Mouse (Mus musculus): ENCODE measurements around the gene Dhtkd1.
"Not testable (repeated sequence)": the region's sequence is repeated elsewhere in the genome, so short reads cannot be mapped to it uniquely, and the experiment has no call there.

Gene Dhtkd1

DNA sequence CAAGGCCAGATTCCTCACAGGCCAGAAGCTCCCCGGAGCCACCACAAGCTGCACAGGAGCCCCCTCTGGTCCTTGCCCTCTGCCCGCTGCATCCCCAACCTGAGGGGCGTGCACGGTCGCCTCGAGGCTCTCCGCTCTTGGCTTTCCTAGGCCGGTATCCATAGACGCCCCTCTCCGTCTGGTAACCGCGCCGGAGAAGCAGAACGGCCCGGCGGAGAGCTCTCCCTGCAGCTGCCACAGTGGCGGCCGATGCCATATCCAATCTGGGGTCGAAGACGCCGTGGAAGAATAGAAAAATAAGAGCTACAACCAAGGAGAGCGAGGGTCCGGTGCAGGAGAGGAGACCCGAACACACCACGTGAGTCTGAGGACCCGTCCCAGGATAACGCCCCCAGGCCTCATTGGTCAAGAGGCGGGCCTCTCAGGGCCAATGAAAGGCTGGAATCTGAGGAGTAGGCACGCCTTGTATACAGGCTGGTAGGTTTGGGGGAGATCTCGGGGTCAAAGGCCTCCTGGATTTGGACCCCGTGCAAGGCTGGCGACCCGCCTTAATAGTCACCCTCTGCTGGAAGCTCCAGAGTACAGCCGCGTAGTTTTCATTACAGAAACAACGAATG, at the start of gene Dhtkd1:
TSS of gene Dhtkd1 (minus strand) at position 377 of the 617 bp plus-strand sequence.
- DNase-seq: peak; percentile 87 to 88

DNA sequence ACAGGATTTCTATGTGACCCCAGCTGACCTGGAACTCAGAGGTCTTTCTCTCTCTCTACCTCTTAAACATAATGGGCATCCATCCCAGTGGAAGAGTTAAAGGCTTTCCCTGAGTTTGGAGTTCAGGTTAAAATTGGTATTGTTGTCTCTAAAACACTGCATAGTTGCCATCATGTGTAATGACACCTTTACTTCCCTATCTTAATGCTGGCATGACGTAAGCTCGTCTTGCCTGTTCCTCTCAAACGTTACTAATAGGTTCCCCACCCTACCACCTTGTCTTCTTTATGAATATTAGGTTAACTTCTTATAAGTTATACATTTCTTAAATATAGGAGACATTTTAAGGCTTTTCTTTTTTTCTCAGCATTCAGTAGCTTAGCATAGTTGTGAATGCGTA, 34.9 kb upstream of the Dhtkd1 start:
- DNase-seq: no peak

DNA sequence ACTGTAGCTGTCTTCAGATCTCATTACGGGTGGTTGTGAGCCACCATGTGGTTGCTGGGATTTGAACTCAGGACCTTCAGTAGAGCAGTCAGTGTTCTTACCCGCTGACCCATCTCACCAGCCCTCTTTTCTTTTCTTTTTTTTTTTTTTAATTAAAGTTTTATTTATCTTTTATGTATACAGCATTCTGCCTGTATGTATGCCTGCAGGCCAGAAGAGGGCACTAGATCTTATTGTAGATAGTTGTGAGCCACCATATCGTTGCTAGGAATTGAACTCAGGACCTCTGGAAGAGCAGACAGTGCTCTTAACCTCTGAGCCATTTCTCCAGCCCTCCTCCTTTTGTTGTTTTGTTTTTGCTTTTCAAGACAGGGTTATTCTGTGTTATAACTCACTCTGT, 28.0 kb upstream of the Dhtkd1 start:
- not testable (repeated sequence) for DNase-seq

DNA sequence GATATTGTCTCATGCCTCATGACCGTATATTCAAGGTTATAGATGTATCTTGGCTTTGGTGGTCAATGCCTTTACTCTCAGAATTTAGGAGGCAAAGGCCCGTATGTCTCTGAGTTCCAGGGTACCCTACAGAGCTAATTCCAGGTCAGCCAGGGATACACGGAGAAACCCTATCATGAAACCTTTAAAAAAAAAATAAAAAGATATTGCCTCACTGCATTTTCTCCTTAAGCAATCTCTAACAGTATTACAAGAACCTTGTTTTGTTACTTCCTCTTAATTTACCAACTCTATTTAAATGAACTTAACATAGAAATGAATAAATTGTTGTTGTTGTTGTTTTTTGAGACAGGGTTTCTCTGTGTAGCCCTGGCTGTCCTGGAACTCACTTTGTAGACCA, 23.4 kb upstream of the Dhtkd1 start:
- DNase-seq: no peak

DNA sequence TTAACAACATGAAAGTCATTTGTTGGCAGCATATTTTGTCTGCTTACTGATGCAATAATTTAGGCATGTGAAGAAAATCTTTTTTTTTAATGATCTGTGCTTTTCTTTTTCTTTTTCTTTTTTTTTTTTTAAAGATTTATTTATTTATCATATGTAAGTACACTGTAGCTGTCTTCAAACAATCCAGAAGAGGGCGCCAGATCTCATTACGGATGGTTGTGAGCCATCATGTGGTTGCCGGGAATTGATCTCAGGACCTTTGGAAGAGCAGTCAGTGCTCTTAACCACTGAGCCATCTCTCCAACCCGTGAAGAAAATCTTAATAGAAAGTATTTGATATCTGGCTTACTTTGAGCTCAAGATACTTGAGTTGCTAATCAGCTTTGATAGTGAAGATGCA, 21.1 kb upstream of the Dhtkd1 start:
- not testable (repeated sequence) for DNase-seq

DNA sequence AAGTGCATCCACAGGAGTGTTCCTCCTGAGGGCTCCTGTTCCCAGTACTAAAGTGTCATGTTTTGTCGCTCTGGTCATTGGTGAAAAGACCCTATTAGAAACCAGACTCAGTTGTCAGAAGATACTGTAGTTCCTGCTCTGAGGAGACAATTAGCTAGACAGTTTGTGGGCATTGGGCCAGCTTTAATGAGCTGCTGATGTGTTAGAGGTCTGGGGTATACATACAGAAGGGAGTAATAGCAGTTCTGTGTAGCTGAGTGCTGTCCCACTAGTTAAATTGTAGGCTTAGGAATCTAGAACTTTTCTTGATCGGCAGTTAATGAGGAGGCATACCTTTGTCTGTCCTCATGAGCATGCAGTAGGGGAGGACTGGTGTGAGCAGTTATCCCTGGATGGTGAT, 19.7 kb upstream of the Dhtkd1 start:
- no peak for DNase-seq

DNA sequence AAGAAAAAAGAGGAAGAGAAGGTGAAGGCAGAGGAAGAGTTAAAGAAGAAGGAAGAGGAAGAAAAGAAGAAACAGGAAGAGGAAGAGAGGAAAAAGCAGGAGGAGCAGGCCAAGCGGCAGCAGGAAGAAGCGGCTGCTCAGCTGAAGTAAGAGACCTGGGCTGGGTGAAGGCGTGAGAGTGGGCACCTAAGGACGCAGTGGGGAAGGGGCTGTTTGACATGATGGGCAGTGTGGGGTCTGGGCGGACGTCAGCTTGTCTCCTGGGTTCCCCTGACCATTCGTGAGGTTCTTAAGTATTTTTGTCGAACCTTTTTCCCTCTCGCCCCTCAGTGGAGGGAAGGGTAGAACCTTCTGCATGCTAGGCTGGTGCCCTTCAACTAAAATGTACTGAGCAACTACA, 15.1 kb upstream of the Dhtkd1 start:
- DNase-seq: no peak

DNA sequence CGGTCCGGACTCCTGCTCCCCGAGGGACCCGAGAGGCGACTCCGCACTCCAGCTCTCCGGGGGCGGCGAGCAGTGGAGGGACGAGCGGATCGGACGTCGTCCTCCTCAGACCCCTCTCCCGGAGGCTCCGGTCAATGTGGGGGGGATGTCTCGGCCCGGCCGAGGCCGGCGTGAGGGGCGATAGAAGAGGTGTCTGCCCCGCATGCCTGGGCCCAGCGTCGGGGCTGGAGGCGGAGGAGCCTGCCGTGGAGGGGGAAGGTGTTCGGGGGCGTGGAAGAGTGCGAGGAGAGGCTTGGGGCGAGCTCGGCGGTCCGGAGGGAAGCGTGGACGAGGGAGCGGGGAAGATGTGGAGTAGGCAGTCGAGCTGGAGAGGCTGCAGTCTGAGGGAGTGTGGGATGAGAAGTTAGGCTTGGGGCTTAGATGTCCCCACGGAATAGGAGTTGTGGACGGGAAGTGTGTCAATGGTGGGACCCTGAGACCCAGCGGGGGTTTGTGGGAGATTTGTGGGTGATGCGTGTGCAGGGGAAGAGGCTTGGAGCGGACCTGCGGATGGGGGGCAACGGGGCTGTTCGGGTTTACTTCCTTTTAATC, 9.1 kb upstream of the Dhtkd1 start:
- DNase-seq: no peak

DNA sequence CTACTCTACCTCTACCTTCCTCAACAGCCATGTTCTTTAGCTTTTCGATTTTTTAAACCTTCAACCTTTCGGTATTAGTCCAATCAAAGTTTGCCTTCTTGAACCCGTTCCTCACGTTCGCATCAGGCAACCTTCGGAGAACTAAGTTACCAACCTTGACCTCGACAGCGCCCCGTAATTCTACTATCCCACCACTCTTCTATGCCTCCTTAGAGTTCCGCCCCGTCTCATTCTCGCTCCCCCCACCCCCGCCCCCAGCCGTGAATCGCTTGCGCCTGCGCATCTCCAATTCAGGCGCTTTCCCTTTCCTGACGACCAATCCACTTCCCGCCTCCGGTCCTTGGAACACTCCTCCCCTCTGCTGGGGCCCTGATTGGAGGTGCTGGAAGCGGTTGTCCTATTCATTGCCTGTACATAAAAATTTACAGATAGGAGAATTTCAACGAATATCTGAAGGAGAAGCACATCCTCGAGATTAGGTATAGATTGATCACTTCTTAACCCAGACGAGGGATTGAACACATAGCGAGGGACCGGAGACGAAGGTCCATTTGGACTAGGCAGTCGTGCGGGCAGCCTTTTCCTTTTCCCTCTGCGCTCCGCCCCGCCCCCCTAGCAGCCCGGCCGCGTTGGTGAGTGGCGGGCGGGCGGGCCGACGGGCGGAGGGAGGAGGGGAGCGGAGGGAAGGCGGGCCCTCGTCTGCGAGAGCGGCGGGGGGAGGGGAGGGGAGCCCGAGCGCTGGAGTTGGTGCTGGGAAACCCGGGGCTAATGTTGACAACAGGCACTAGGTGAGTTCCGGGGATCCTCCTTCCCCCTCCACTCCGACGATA, 8.4 kb upstream of the Dhtkd1 start, which contains the start of gene Upf2:
TSS of gene Upf2 (plus strand) at position 704 of the 830 bp plus-strand sequence.
- peak; percentile 94 to 97 for DNase-seq

DNA sequence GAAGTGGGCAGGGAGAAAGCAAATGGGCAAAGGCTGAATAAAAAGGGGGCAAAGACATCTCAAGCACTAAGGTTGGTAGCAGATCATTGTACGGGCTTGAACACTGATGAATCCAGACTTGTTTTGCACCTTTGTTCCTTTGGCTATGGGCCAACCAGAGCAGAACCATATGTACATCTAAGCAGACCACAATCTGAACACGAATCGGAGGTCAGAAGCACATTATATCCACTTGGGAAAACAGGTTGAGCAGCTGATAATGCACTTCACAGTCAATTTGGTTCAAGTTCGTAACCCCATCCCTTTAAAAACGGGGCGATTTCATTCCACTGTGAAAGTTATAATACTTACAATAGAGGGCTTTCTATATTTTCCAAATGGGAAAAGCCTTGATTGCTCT, 7.7 kb upstream of the Dhtkd1 start:
- DNase-seq: peak; percentile 48

DNA sequence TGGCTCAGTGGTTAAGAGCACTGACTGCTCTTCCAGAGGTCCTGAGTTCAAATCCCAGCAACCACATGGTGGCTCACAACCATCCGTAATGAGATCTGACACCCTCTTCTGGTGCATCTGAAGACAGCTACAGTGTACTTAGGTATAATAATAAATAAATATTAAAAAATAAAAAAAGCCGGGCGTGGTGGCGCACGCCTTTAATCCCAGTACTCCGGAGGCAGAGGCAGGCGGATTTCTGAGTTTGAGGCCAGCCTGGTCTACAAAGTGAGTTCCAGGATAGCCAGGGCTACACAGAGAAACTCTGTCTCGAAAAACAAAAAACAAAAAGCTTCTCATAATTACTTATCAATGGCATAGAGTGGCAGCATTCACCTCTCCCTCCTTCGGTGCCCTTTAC, 7.2 kb upstream of the Dhtkd1 start:
- DNase-seq: not testable (repeated sequence)

DNA sequence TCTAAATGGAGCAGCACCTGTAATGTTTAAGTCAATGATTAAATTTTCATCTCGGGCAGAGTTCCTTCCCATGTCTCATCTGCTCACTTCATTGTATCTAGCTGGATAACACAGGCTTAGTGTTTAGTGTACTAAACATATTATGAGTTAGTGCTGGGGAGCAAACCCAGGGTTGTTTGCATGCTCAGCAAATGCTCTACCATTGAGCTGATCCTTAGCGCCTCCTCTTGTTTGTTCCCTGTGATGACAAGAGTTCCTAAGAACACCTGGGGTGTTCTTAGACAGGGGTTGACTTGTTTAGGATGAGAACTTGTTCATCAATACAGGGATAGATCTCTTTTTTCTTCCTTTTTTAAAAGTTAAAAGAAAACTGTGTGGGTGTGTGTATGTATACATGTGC, 6.4 kb upstream of the Dhtkd1 start:
- DNase-seq: no peak

DNA sequence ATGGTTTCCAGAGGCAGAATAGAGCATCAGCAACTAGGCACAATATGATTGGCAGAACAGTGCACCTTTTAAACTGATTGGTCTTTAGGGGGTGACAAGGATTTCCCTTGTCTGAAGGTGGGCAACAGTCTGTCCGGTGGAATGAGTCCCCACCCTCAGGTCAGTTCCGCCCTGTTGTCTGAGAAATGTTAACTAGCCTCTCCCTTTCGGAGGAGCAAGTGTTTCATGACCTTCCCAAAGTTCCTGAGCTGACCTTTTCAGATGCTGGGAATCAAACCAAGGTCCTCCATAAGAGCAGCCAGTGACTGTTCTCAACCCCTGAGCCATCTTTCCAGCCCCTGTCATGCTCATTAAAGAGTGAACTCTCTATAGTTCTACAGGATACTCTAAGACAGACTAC, 4.3 kb upstream of the Dhtkd1 start:
- DNase-seq: no peak

DNA sequence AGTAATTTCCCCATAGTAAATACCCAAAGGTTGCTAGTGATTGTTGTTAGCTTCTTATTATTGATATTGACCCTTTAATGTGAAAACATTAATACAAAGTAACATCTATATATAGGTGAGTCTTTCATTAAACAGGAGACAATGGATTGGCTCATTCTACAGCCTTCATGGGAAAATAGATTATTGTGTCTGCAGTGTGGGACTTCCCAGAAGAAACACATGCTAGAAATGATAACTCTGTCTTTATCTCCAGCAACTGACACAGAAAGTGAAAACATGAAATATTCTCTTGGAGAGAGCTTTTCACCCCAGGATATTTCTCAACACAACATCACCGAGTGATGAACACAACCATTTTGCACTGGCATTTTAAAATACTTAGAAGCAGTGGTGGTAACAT, 3.0 kb upstream of the Dhtkd1 start:
- DNase-seq: no peak

DNA sequence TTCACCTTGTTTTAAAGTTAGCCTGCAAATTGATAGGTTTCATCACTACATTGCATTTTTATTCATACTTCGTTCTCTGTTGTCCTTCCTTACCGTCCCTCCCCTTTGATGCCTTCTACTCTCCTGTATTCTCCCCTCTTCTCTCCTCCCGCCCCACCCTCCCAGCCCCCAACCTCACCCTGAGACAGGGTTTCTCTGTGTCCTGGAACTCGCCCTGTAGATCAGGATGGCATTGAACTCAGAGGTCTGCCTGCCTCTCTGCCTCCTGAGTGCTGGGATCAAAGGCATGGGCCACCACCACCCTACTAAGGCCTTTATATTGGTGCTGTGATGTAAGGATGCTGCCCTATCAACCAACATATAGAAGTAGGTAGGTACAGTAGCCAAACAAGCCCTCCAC, 479 bp upstream of the Dhtkd1 start:
- DNase-seq: no peak

DNA sequence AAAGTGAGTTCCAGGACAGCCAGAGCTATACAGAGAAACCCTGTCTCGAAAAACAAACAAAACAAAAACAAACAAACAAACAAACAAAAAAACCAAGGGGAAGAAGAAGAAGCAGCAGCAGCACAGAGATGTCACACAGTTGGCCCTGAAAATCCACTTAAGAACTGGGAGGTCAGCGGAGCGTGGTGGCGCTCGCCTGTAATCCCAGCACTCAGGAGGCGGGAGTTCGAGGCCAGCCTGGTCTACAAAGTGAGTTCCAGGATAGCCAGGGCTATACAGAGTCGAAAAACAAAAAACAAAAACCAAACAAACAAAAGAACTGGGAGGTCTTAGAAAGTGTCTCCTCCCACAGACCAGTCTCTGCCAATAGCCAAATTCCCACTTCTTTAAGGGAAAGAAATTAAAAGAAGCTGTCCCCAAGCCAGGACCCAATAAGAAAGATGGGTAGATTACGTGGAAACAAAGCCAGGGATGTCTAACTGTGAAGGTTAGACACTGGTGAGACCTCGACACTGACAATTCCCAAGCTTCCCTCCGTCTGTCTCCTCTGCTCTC, 654 bp downstream of the Dhtkd1 start:
- DNase-seq: no peak

DNA sequence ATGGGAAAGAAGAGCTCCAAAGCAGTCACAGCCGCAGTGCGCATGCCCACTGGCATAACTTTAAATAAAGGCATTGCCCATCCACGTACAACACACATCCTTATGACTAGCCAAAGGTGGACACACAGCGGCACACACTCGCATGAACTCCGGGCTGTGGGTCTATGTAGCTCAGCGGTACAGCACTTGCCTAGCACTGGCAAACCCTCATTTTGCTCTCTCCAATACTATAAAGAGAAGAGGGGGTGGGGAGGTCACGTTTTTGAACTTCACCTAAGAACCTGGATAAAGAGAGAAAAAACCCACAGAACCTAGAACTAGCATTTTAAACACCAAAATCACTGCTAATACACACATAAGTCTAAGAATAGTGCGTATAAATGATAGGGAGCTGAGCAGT, 1.7 kb downstream of the Dhtkd1 start:
- no peak for DNase-seq

DNA sequence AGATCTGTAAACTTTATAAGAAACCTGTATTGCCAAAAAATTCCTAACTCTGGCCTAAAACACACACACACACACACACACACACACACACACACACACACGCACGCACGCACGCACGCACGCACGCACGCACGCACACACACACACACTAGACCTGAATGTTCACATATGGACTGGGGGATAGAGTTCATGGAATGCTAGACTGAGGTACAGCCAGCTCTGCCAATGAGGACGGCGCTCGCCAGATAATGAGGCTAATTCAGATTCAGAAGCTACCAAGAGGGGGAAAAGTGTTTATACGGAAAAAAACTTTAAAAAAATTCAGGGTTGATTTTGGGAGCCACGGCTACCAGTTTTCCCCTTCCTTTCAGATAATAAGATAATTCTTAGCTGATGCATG, 2.7 kb downstream of the Dhtkd1 start:
- DNase-seq: no peak

DNA sequence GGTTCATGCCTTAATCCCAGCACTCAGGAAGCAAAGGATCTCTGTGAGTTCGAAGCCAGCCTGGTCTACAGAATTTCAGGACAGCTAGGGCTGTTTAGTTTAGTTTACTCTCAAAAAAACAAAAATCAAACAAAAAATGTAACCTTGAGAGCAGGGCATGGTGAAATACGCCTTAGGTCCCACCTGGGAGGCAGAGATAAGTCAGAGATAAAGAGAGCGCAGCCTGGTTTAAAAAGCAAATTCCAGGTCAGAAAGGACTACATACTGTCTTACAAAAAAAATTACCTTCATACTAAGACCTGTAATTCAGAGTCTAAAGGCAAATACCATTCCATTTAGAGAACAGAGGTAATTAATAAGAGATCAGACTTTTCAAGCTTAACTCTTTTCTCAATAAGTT, 3.3 kb downstream of the Dhtkd1 start:
- DNase-seq: no peak

DNA sequence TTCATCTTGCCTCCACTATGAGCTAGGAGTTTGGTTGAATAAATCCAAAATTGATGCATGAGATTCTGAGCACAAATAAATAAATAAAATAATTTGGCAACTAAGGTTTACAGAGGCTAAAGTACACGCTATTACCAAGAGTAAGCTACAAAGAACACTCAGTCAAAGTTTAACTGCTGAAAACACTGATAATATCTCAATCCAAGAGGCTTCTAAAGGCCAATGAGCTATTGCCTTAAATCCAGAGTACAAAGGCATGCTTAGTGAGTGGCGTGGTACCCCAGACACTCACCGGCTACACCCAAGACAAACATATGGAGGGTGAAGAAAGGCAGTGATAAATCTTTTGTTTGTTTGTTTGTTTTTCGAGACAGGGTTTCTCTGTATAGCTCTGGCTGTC, 6.0 kb downstream of the Dhtkd1 start:
- DNase-seq: no peak

DNA sequence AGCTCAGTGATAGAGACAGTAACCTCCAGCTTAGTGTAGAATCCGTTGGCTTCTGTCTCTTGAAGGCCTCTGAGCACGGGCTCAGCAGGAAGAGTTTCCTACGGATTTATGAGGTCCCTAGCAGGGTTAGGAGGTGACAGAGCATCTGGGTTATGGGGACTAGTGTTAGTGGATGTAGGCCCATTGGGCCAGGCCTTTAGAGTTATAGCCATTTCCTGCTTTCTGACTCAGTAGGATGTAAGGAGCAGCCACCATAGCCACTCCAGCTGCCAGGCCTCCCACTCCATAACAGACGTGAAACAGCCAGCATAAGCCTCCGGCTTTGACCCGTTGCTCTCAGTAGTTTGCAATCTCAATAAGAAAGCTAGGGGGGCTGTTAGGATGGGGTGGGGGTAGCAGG, 6.5 kb downstream of the Dhtkd1 start:
- DNase-seq: no peak

DNA sequence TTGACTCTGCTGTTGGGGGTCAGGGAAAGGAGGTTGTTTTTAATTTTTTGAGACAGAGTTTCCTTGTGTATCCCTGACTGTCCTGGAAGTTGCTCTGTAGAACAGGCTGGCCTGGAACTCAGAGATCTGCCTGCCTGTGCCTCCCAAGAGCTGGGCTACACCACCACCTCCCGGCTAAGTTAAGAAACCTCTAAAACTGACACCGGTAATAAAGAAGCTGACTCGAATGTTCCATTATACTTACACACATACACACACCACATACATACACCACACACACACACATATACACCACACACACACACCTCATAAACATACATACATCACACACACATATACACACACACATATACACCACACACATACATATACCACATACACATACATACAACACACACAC, 7.7 kb downstream of the Dhtkd1 start:
- DNase-seq: no peak

DNA sequence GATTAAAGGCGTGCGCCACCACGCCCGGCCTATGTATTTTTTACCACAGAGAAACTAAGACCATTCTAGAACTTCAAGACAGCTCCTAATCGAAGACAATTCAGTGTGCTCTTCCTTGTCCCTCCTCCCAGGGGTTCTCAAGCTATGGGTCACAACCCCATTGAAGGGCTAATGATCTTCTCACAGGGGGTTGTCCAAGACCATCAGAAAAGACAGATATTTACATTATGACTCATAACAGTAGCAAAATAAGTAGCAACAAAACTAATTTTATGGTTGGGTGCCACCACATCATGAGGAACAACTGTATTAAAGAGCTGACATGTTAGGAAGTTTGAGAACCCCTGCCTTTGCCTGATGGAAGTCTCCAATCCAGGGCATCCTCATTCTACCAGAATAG, 10.7 kb downstream of the Dhtkd1 start:
- no peak for DNase-seq
